Mouse (Mus musculus) adipocyte (in vitro differentiated cells): Measurements from ENCODE around the gene Gtf2a1.
"Not testable (repeated sequence)": the region's sequence is repeated elsewhere in the genome, so short reads cannot be mapped to it uniquely, and the experiment has no call there.

Experiments used
- DNase-seq: peaks from one replicate; pipeline ENCODE4 v3.0.0-alpha.2; 2016; ENCODE audit warnings: low spot score

Gene Gtf2a1

DNA sequence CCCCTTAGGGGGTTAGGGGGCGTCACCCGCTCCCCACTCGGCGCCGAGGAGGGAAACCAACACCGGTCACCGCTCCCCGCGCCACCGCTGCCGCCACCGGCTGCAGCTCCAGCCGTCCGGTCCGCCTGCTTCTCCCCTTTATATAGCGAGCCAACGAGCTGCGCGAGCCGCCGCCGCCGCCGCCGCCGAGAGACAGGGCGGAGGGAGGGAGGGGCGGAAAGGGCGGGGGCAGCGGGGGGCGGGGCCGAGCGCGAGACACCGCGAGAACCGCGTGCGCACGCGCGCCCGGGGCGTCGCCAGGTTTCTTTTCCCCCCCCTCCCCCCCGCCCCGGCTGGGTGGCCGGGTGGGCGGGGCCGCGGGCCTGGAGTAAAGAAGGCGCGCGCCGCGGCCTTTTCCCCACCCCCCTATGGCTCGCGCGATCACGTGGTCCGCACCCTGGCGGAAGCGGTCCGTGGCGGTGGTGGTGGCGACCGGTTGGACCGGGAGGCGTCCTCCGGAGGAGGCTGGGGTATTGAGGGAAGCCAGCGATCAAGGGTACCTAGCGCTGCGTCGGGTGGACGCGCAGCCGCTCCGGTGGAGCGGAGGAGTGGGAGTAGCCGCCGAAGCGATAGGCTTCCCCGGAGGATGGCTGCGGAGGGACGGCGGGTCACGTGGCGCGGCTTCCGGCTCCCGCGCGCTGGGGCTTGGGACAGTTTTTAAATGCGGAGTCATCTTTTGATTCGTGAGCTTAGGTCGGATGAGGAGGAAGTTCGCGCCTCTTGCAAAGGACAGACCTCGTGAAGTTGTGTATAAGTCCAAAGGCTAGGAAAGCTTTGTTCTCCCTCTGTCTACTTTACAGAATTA lies at the start of gene Gtf2a1:
TSS of gene Gtf2a1 (minus strand) at position 641 of the 844 bp plus-strand sequence.
- peak; percentile 95 for DNase-seq

DNA sequence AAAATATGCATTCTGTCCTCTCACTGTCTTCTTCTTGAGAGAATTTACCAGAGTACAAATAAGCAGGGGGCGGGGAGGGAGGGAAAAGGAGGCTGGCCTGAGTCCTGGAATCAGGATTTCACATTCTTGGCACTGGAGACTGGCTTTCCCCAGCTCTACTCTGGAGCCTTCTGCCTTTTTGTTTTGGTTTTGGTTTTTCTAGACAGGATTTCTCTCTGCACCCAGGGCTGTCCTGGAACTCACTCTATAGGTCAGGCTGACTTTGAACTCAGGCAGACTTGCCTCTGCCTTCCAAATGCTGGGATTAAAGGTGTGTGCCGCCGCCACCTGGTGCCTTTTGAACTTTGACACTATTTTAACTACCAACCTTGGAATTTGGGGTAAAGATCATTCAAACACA lies 48.1 kb upstream of the Gtf2a1 start:
- DNase-seq: peak; percentile 88

DNA sequence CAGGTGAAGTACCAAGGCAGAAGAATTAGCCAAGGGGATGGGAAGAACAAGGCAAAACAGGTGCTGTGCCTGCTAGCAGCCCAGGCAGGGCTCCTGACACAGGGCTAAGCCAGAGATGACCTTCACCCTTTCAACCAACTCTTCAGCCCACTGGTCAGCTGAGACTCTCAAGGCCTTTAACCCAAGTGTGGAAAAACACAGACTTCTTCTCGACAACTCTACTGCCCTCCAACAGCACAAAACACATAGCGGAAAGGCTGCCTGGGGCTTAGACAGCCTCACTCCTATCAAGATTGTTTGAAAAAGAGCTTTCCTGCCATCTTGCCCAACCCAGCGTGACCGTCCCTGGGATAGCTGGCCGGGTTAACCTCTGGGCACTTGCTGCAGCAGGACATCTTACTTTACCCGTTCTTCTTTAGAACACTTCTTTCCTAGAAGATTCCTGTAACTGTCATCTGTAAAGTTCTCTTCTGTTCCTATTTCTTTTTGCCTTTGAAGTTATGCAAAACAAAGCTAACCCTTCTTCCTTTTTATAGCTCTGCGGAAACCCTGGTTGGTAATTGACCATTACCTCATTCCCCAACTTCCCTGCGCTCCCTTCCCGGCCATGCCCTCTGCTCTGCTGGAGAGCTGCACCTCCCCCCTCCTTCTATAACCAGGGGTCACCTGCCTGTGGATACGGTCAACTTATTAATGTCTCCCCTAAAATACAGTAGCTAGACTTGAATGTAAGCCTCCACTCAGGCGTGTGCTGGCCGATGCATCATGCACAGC lies 47.0 kb upstream of the Gtf2a1 start:
- DNase-seq: no peak

DNA sequence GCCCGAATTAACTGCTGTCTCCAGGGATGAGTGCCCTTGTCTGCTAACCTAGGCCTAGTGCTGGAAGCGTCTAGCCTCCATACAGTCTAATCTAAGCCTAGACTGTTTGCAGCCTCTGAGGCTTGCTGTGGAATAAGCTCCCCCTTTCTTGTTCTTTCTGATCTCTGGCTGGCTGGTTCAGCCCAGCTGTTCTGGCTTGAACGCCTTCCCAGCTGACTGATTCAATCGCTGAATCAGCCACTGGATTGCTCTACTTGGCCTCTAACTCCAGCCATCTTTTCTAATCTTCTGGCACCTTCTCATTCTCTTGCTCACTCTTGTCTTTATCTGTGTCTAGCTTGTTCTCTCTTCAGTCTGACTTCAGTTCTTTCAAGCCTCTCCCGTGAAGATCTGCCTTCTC lies 36.2 kb upstream of the Gtf2a1 start:
- DNase-seq: no peak

DNA sequence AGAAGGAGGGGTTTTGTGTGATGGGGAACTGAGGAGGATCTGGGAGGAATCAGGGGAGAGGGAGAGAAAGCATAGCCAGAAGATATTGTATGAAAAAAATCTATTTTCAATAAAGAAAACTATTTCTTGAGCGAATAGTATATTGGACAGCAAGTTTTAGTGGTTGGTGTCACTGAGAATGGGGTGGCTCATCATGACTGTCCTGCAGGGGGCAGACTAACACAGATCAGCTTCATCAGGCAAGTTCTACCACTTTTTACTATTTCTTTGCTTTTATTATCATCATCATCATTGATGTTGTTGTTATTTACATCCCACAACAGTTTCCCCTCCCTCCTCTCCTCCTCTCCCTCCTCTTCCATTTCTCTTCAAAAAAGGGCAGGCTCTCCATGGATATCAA lies 34.7 kb upstream of the Gtf2a1 start:
- peak; percentile 51 for DNase-seq

DNA sequence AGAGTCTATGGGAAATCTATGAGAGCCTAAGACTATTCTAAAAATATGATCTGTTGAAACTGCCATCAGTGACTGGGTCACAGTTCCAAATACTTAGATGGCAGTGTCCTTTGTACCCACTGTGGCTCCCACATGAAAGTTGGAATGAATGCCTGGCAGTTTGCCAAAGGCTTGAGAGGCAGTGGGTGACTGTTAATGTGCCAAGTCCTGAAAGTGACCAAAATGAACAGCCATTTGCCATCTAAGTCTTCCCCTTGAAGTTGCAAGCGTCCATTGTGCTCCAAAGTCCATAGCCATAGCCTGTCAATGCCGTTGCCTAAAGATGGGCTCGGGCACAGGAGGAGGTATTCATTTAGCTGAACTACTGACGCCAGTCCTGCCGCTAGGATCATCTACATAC lies 19.1 kb upstream of the Gtf2a1 start:
- DNase-seq: peak; percentile 40

DNA sequence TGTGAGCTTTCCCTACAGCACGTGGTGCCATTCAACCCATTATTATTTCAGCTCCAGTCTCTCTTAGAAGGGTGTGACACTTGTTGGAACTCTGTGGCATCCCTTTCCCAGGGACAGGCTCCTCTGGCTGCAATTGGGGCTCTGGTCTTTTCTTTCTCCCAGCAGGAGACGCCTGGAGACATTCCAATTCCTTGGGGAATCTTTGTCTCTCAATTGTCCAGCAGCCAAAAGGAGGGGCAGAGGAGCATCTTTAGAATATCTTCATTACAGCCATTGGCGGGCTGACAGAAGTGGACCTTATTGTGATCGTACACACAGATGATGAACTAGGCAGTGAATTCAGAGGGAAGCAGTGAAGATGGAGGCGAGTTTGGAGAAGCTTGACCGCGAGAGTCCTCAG lies 17.4 kb upstream of the Gtf2a1 start:
- DNase-seq: no peak

DNA sequence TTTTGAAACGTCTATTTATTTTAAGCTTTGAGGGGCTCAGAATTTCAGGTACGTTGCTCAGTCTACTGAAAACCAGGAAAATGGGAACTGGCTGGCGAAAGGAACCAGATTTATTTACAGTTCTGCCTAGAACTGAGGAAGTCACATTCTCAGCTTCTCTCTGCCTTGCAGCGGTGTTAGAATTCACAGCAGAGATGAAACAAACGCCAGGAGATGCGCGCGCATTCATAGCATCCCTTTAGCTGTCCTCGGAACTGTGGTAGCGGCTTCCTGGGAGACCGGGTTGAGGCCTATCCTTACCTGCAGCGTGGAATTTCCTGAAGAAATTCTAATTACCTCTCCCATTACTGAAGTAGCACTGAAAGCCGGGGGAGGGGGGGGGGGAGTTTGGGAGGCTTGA lies 16.4 kb upstream of the Gtf2a1 start:
- no peak for DNase-seq

DNA sequence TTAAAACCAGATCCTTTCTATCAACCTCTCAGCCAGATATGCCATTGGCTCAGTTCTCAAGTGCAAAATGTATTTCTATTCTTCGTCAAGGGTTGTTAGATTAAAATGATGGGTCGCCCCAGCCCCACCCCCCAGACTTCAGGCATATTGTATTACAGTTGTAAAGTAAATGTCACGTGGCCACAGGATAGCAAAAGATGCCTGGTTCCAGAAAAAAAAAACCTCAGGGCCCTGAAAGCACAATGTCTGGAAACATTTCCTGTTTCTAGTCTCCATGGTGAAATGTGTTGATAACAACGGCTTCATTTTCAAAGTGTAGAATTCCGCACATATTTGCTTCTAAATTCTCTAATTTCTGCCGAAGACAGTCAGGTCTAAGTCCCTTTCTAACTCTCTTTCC lies 14.3 kb upstream of the Gtf2a1 start:
- no peak for DNase-seq

DNA sequence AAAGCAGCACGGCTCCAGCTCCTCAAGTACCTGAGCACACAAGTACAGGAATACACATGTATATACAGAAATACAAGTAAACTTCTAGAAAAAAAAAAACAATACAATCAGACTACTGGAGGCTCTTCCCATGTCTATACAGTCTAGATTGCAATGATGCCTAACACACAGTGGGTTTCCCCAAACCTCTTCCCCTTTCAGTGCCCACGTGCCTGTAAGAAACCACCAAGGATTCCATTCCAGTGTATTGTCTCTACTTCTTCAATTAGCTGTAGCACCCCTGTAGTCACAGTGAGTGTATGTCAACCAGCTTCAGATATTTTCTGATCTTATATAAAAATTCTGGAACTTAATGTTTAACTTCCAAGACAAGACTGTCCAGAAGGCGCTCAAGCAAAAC lies 1.8 kb upstream of the Gtf2a1 start:
- DNase-seq: no peak

DNA sequence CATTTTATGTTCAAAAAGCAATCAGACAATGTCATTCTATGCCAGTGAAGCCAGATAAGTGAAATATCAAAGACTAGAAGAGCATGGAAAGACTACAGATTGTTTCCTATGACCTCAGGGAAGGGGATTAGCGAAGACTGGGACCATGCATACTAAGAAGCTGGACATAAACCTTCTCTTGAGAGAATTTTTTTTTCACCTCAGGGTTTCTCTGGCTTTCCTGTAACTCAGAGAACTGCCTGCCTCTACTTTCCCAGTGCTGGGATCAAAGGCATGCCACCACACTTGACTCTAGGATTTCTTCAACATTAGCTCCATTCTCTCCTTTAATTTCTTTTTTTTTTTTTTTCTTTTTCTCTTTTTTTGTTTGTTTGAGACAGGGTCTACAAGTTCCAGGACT lies 904 bp upstream of the Gtf2a1 start:
- DNase-seq: no peak

DNA sequence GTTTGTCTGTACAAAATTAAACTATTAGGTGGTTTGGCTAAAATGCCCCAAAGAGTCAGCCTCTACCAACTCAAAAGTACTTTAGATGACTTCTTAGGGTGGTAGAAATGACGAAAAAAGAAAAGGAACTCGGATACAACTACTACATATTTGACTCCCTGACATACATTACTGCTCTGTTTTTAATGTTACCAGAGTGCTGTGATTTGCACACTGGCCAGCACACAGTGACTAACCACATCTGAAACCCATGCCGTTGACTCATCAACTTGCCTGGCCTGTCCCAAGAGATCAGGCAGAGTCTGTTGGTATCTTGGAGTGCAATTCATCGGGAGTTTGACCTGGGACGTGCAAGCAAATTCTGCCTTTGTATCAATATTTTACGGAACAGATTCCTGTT lies 429 bp upstream of the Gtf2a1 start:
- peak; percentile 76 for DNase-seq

DNA sequence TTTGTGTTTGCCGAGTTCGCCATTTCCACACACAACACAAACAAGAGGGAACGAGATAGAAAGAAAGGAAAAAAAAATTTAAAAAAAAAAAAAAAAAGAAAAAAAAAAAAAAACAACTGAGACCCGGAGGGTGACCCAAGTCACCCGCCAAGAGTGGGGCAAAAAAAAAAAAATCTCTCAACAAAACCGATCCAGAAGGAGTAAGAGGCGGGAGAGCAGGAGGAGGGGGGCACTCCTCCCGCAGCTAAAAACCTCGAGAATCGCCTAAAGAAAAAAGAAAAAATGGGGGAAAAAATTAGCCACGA lies 793 bp downstream of the Gtf2a1 start:
- DNase-seq: no peak

DNA sequence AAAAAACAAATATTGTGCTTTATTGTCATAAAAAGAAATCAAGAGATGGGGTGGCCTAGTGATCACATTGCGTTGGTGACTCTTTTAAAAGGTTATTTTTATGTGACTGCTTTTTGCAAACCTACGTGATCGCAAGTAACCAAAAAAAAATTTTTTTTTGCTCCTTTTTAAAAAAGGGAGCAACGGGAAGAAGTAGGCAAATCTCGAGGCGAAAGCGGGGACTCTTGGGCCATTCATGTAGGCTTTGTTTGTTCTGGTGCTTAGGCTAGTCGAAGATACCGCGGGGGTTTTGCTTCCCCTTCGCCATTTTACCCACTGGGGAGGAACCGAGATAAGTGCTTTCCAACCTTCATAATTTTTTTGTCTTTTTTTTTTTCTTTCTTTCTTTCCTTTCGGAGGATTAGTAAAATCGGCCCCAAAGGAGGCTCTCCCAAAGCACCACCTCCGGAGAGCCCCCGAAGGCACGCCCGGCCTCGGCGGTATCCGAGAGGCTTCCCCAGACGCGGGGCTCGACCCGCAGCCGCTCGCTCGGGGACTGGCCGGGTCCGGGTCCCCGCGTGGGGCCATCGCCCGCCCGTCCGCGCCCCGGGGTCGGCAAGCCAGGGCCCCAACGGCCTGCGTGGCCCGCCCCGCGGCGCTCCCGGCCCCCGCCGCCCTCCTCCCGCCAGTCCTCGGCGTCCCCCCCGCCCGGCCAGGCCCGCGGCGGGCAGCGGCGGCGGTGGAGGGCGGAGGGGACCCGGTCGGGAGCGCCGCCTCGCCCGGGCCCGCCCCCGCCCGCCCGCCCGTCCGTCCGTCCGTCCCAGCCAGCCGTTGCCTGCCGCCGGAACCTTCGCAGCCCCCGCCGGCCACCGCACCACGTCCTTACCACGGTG lies 1.4 kb downstream of the Gtf2a1 start:
- DNase-seq: peak; percentile 66

DNA sequence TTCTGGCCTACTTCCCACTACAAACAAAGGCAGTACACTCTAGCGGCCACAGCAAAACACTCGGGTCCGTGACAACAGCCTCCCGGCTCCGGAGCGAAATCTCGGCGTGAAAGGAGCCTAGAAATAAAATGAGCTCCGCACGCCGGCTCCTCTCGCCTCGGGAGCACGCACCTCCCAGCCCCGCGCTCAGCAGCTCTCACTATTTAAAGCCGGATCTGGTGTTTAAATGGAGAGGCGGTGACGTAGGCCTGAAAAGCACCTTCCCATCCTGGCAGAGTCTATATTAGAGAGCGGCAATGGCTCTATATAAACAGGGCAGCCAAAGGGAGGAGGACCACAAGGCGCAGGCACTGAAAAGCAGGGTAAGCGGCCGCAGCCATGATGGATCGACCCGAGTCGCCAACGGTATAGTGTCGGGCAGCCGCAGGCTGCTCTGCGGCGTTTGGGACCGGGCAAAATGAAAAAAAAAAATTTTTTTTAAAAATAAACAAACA lies 2.1 kb downstream of the Gtf2a1 start:
- DNase-seq: peak; percentile 95

DNA sequence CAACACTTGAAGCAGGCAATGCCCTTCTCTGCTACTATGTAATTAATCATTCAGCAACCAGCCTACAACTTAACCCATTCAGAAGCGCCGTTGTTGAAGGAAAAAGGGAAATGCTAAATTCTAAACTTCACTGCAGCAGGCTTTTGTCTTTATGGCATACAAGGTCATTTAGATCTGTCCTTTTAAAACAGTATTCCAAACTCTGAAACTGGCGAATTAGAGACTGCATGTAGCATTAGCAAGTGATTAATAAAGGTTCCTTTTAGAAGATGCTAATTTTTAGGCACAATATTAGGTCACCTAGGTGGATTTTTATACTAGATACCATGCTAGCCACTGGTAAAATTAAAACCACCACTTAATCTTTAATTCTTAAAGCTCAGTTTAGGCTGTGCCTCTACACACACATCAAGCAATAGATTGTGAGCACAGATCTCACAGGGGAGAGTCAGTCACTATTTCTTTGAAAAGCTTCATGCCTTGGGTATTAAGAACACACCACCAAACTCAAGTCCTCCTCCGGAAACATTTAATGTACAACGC lies 2.7 kb downstream of the Gtf2a1 start:
- DNase-seq: no peak

DNA sequence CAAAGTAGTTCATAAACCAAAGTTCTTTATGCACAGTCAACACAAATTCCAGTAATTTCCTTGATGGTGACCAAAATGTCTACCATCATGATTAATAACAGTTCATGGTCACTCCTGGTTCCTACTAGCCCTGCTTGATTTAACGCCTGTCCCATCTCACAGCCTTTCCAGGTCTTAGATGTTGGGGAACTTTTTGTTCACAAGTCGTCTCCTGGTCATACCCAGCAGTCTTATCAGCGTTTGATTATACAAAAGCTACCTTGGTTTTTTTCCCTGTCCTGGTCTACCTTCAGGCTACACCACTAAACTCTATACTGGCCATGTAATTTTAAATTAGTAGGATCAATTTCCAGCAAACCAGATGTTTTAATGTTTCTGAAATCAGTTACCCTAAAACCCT lies 3.2 kb downstream of the Gtf2a1 start:
- no peak for DNase-seq

DNA sequence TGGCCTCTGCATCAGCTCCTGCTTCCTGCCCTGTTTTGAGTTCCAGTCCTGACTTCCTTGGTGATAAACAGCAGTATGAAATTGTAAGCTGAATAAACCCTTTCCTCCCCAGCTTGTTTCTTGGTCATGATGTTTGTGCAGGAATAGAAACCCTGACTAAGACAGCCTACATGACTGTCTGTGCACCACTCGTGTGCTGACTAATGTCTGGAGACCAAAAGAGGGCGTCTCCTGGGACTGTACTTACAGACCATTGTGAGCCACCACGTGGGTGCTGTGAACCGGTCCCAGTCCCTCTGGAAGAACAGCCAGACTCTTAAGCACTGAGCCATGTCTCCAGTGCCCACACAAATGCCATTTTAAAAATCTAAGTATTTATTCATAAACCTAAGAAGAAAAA lies 4.5 kb downstream of the Gtf2a1 start:
- DNase-seq: not testable (repeated sequence)

DNA sequence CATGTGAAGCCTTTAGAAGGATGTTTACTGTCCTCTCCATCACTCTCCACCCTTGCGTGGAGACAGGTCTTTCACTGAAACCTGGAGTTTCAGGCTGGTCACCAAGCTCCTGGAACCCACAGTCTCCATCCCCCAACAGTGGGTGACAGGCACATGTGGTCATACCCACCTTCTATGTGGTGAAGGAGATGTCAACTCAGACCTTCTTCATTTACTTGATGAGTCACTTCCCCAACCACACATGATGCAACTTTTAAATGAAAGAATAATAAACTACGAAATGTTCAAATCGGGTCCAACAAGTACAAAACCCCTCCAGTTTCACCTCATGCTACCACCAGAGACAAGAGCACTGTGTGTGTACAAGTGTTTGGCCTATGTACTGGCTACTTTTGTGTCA lies 5.1 kb downstream of the Gtf2a1 start:
- no peak for DNase-seq

DNA sequence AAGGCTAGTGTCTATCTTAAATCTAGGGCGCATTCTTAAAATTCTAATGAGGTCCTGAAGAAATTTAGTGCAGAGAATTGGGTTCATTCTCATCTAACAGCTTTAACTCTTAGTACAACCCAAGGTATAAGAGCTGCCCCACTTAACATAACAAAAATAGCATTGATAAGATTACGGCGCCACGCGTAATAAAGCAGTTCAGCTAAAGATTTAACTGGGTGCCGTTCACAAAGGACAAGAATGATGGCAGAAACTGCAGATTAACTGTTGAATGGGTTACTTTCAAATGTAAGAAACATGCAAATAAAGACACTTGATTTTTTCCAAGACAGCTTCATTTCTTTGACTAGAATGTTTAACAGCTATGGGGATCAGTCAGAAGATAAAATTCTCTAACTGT lies 6.9 kb downstream of the Gtf2a1 start:
- DNase-seq: no peak

DNA sequence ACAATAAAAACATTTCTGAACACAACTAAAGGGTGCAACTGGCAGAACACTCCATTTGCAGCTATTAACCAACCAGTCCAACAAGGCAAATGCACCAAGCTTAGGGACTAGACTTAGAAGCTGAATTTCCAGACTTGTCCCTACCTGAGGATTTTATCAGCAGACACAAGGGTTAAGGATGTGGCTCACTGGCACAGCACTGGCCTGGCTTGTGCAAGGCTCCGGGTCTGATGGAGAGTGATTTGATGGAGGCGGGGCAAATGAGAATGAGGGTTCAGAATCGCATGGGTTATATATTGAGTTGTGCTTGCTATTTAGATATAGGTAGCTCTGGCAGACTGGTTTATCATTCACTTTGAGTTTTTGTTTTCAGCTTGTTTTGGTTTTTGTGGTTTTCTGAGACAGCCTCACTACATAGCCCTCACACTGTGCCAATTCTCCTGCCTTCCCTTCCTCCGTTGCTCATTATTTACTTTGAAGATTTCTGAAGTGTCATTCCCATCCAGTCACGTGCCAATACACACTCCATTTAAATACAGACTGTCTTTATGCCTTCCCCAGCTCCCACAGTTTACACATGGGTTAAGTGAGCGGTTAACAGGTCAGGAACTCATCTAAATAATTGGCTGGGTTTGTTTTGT lies 7.8 kb downstream of the Gtf2a1 start:
- no peak for DNase-seq
